Mouse (Mus musculus): ENCODE results near the gene Arhgap44.

DNA sequence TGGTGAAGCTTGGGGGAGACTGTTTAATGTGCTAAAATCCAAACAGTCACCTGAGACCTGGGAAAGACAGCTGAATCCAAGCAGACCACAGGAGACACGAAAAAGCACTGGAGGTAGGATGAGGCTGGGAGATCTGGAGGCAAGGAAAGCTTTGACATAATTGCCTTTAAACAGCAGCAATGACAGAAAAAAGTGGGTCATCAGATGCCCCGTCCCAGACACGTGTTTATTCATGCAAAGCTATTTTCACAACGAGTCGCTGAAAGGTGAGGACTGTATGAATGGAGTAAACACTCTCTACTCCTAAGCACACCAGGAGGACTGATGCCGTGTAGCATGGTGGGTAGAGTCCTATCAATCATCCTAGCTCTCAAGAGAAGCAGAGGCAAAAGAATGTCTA, 47.0 kb downstream of the Arhgap44 start:
- no peak for TF ChIP-seq CTCF (IDR thresholded peaks at IDR 0.05; ENCODE audit: low read depth, low read length)
- no peak for TF ChIP-seq GATA1 (IDR thresholded peaks at IDR 0.05; ENCODE audit: borderline replicate concordance, low read length)
- no peak for TF ChIP-seq TAL1 (conservative IDR thresholded peaks at IDR 0.05; ENCODE audit: low read depth, low read length)
- TF ChIP-seq POLR2AphosphoS5 (IDR thresholded peaks at IDR 0.05; ENCODE audit: insufficient replicate concordance, low read depth, low read length), result no peak
- TF ChIP-seq GATA2 (IDR thresholded peaks at IDR 0.05; ENCODE audit: borderline replicate concordance, low read depth, low read length), result no peak

All from G1E (cell line).